Mouse (Mus musculus) myocyte (in vitro differentiated cells): Measurements from ENCODE around the gene Mfsd4b1. TPM values are rescaled to one million over a fixed set of nuclear protein-coding genes. Genes with fewer than 3 reads are reported as not detected.

ENCODE experiments used
- H3K27me3 ChIP-seq: one replicate; pipeline ENCODE4 v1.6.1; 2011; ENCODE audit not compliant: control insufficient read depth, insufficient read depth, insufficient read length
- H3K36me3 ChIP-seq: one replicate; pipeline ENCODE4 v1.6.1; 2011; ENCODE audit not compliant: control insufficient read depth, insufficient read depth
- H3K4me2 ChIP-seq: one replicate; pipeline ENCODE4 v1.6.1; 2011; ENCODE audit warnings: low read depth, control low read depth
- H3K4me3 ChIP-seq: one replicate; pipeline ENCODE4 v1.5.1; 2011; ENCODE audit warnings: mild to moderate bottlenecking, control low read depth, moderate library complexity
- H3K79me2 ChIP-seq: one replicate; pipeline ENCODE4 v1.6.1; 2011; ENCODE audit not compliant: control insufficient read depth, insufficient read depth
- H3ac ChIP-seq: one replicate; pipeline ENCODE4 v1.6.1; 2011; ENCODE audit not compliant: control insufficient read depth, insufficient read length
- CEBPB ChIP-seq: IDR thresholded peaks from 2 replicates; pipeline ENCODE4 v1.6.1; 2011; ENCODE audit warnings: mild to moderate bottlenecking, moderate library complexity; ENCODE audit not compliant: poor library complexity, insufficient read depth, severe bottlenecking
- E2F4 ChIP-seq: IDR thresholded peaks from one replicate; pipeline ENCODE4 v1.6.1; 2011; ENCODE audit warnings: mild to moderate bottlenecking, control low read depth, moderate library complexity; ENCODE audit not compliant: insufficient read depth
- MAX ChIP-seq: IDR thresholded peaks from one replicate; pipeline ENCODE4 v1.6.1; 2011; ENCODE audit warnings: low read depth, mild to moderate bottlenecking, control low read depth
- MYOD1 ChIP-seq, 3 experiments: IDR thresholded peaks; one replicate each; pipeline ENCODE4 v1.6.1; 2011; ENCODE audit warnings: control low read depth in 2 of 3, low read depth in 2 of 3, mild to moderate bottlenecking in 2 of 3, moderate library complexity in 1 of 3; ENCODE audit not compliant: insufficient read length in 2 of 3, control insufficient read depth in 1 of 3
- MYOG ChIP-seq, 3 experiments: IDR thresholded peaks; one replicate each; pipeline ENCODE4 v1.6.1; 2011; ENCODE audit warnings: control low read depth in 2 of 3, low read depth in 2 of 3, mild to moderate bottlenecking in 2 of 3; ENCODE audit not compliant: insufficient read length in 2 of 3, control insufficient read depth in 1 of 3, insufficient read depth in 1 of 3
- POLR2A ChIP-seq: IDR thresholded peaks from one replicate; pipeline ENCODE4 v1.6.1; 2011; ENCODE audit warnings: low read depth, mild to moderate bottlenecking, control low read depth, moderate library complexity; ENCODE audit not compliant: insufficient read length
- POLR2AphosphoS2 ChIP-seq: IDR thresholded peaks from one replicate; pipeline ENCODE4 v1.6.1; 2011; ENCODE audit warnings: low read depth, control low read depth; ENCODE audit not compliant: insufficient read length
- REST ChIP-seq: IDR thresholded peaks from one replicate; pipeline ENCODE4 v1.6.1; 2011; ENCODE audit warnings: mild to moderate bottlenecking, control low read depth, moderate library complexity; ENCODE audit not compliant: insufficient read depth, insufficient read length
- SRF ChIP-seq: IDR thresholded peaks from one replicate; pipeline ENCODE4 v1.6.1; 2011; ENCODE audit warnings: low read depth; ENCODE audit not compliant: control insufficient read depth, insufficient read length
- TCF12 ChIP-seq: IDR thresholded peaks from one replicate; pipeline ENCODE4 v1.6.1; 2011; ENCODE audit warnings: mild to moderate bottlenecking, control low read depth; ENCODE audit not compliant: poor library complexity, insufficient read depth, severe bottlenecking
- TCF3 ChIP-seq: IDR thresholded peaks from one replicate; pipeline ENCODE4 v1.6.1; 2011; ENCODE audit warnings: low read depth, control low read depth; ENCODE audit not compliant: insufficient read length
- USF1 ChIP-seq: IDR thresholded peaks from one replicate; pipeline ENCODE4 v1.6.1; 2011; ENCODE audit warnings: low read depth, mild to moderate bottlenecking, control low read depth, moderate library complexity
- polyA plus RNA-seq: library from polyadenylated mRNA; unstranded; fragments of >200 nt; fragmentation: generic; extraction: Trizol; gene quantifications from one replicate; pipeline ENCODE4 v1.2.1, GENCODE M21; 2012; ENCODE audit warnings: missing spikeins

The Mfsd4b1 gene
- polyA plus RNA-seq, 1 experiment: 0.11 TPM

DNA sequence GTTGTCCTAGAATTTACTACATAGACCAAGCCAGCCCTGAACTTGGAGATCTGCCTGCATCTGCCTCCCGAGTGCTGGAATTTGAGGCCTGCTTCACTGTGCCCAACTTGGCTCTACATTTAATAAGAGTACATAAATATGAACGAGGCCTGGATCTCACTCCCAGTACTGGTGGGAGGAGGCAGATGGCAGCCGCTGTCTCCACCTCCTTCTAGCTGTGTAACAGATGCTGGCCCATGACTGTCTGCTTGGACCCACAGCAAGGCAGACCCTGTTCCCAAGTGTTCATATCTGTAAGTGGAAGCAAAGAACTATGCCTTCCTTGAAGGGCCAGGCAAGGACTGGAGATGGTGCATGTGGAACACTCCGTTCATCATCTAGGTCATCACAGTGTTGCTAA is 28.8 kb upstream of the Mfsd4b1 start:
- Histone ChIP-seq H3K4me2 (no peak overlapping the region), H3K27me3 (no peaks in the 10 kb centered on the region), H3K36me3 (no peaks in the 10 kb centered on the region), H3ac (no peak overlapping the region), H3K4me3 (no peak overlapping the region), H3K79me2 (no peaks in the 10 kb centered on the region)
- no peak for TF ChIP-seq POLR2AphosphoS2
- no peak for TF ChIP-seq POLR2A
- TF ChIP-seq MAX: no peak

DNA sequence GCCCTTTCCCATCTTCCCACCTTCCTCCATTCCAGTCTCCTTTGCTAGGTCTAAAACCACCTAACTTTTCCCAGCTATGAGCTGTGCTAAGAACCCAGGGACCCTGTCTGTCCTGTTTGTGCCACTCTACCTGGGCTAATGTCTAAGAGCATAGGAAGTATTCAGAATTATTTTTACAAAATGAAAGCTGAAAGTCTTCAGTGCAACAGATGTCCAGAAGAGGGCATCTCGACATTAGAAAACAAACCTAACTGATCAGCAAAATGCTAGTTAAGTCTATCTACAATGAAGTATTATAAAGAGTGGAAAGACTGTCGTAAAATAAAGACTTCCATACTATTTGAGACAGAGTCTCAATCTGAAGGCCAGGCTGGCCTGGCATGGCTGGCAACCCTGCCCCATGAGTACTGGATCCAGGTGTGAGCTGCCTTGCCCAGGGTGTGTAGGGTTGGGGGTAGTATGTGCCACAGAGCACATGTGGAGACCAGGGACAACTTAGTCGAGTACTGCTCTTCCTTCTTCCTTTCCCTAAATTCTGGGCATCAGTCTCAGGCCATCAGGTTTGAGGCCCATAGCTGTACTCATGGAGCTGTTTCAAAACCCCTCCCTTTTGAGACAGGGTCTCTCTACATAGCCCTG is 28.3 kb upstream of the Mfsd4b1 start:
- Histone ChIP-seq H3ac (no peak overlapping the region), H3K4me2 (no peak overlapping the region), H3K27me3 (no peaks in the 10 kb centered on the region), H3K36me3 (no peaks in the 10 kb centered on the region), H3K4me3 (no peak overlapping the region), H3K79me2 (no peaks in the 10 kb centered on the region)
- TF ChIP-seq TCF3 (no peak), USF1 (no peak), CEBPB (no peak), E2F4 (no peak), POLR2AphosphoS2 (no peak), MYOG (IDR thresholded peaks at IDR 0.05; ENCODE audit: control insufficient read depth in 1 of 3, insufficient read depth in 1 of 3, insufficient read length in 2 of 3, low read depth in 2 of 3) (no peak), MAX (no peak), REST (no peak)

DNA sequence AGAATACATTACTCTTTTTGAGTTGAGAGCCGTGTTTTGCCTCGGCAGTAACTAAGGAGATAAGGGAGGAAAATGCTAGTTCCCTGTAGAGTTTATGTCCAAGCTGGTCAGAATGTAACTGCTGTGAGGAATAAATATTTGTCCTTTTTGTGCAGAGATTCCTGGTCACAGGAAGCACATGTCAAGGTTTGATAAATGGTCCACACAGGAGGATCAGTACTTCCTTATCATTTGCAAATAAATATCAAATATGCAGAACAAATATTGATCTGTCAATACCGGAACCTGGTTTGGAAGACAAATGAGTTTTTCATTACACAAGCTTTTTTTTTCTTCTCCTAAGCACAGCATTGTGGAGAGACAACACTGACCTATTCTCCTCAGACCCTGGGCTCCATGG is 26.9 kb upstream of the Mfsd4b1 start:
- Histone ChIP-seq H3ac (no peak overlapping the region), H3K79me2 (no peaks in the 10 kb centered on the region), H3K27me3 (no peaks in the 10 kb centered on the region), H3K36me3 (no peaks in the 10 kb centered on the region), H3K4me3 (no peak overlapping the region), H3K4me2 (no peak overlapping the region)
- TF ChIP-seq REST: no peak
- TF ChIP-seq POLR2AphosphoS2: no peak
- TF ChIP-seq MYOD1 (IDR thresholded peaks at IDR 0.05; ENCODE audit: control insufficient read depth in 1 of 3, insufficient read length in 2 of 3, low read depth in 2 of 3): no peak
- TF ChIP-seq TCF12: no peak
- no peak for TF ChIP-seq MAX
- TF ChIP-seq CEBPB: no peak
- no peak for TF ChIP-seq SRF
- no peak for TF ChIP-seq E2F4
- no peak for TF ChIP-seq USF1
- no peak for TF ChIP-seq MYOG (IDR thresholded peaks at IDR 0.05; ENCODE audit: control insufficient read depth in 1 of 3, insufficient read depth in 1 of 3, insufficient read length in 2 of 3, low read depth in 2 of 3)
- TF ChIP-seq TCF3: no peak
- TF ChIP-seq POLR2A: no peak

- H3K27me3 ChIP-seq: no peaks in the 10 kb centered on the region
- H3K4me3 ChIP-seq: no peak overlapping the region
- H3K79me2 ChIP-seq: no peaks in the 10 kb centered on the region
- H3ac ChIP-seq: no peak overlapping the region
- TF ChIP-seq TCF12: no peak
- TF ChIP-seq TCF3: no peak
- TF ChIP-seq CEBPB: no peak
- no peak for TF ChIP-seq MYOG (IDR thresholded peaks at IDR 0.05; ENCODE audit: control insufficient read depth in 1 of 3, insufficient read depth in 1 of 3, insufficient read length in 2 of 3, low read depth in 2 of 3)
- TF ChIP-seq POLR2AphosphoS2: no peak
- TF ChIP-seq SRF: no peak
- no peak for TF ChIP-seq MAX
- TF ChIP-seq USF1: no peak
- TF ChIP-seq POLR2A: no peak
- TF ChIP-seq REST: no peak
- TF ChIP-seq E2F4: no peak
- TF ChIP-seq MYOD1 (IDR thresholded peaks at IDR 0.05; ENCODE audit: control insufficient read depth in 1 of 3, insufficient read length in 2 of 3, low read depth in 2 of 3): no peak
- H3K36me3 ChIP-seq: no peaks in the 10 kb centered on the region
- H3K4me2 ChIP-seq: no peak overlapping the region
Measured at GRCm38 (mm10) chr10:40050763-40051162, 25.7 kb upstream of the Mfsd4b1 start.

- Histone ChIP-seq H3K79me2 (no peaks in the 10 kb centered on the region), H3ac (no peak overlapping the region), H3K4me2 (no peak overlapping the region), H3K27me3 (no peaks in the 10 kb centered on the region), H3K36me3 (no peaks in the 10 kb centered on the region), H3K4me3 (no peak overlapping the region)
- TF ChIP-seq REST: no peak
- TF ChIP-seq MYOG (IDR thresholded peaks at IDR 0.05; ENCODE audit: control insufficient read depth in 1 of 3, insufficient read depth in 1 of 3, insufficient read length in 2 of 3, low read depth in 2 of 3): no peak
- no peak for TF ChIP-seq E2F4
- no peak for TF ChIP-seq USF1
- TF ChIP-seq POLR2A: no peak
- no peak for TF ChIP-seq MAX
- TF ChIP-seq CEBPB: no peak
- no peak for TF ChIP-seq TCF12
- TF ChIP-seq MYOD1 (IDR thresholded peaks at IDR 0.05; ENCODE audit: control insufficient read depth in 1 of 3, insufficient read length in 2 of 3, low read depth in 2 of 3): no peak
- no peak for TF ChIP-seq SRF
- TF ChIP-seq TCF3: no peak
Measured at GRCm38 (mm10) chr10:40041339-40041738, 16.3 kb upstream of the Mfsd4b1 start.
